Mouse (Mus musculus): Measurements from ENCODE around the gene Bmp7. TPM values are rescaled to one million over a fixed set of nuclear protein-coding genes. Genes with fewer than 3 reads are reported as not detected.

Bmp7 gene
- polyA plus RNA-seq, 1 experiment from 2014 or later, result 14.3 TPM

- no peak overlapping the region for H3K27ac ChIP-seq
- H3K27me3 ChIP-seq (replicated peaks), result no peaks in the 10 kb centered on the region
- 86% methylated on average over 5 of the region's 5 CpGs for WGBS
- H3K9ac ChIP-seq, result no peak overlapping the region
- no peaks in the 10 kb centered on the region for H3K36me3 ChIP-seq (replicated peaks)
- H3K9me3 ChIP-seq, result no peaks in the 10 kb centered on the region
- H3K4me2 ChIP-seq, result no peak overlapping the region
- H3K4me1 ChIP-seq, result no peaks in the 10 kb centered on the region
- H3K4me3 ChIP-seq, result no peak overlapping the region
- no peak for ATAC-seq (replicated peaks)
Measured at GRCm38 (mm10) chr2:172966480-172966879, 26.4 kb upstream of the Bmp7 start.

- WGBS, result 52% methylated on average over 11 of the region's 11 CpGs
- no peak overlapping the region for H3K9ac ChIP-seq
- no peaks in the 10 kb centered on the region for H3K27me3 ChIP-seq (replicated peaks)
- H3K27ac ChIP-seq, result no peak overlapping the region
- H3K4me1 ChIP-seq, result no peaks in the 10 kb centered on the region
- no peaks in the 10 kb centered on the region for H3K9me3 ChIP-seq
- no peaks in the 10 kb centered on the region for H3K36me3 ChIP-seq (replicated peaks)
- no peak overlapping the region for H3K4me2 ChIP-seq
- ATAC-seq (replicated peaks), result no peak
- H3K4me3 ChIP-seq, result no peak overlapping the region
Measured at GRCm38 (mm10) chr2:172965249-172965648, 25.1 kb upstream of the Bmp7 start.

- Histone ChIP-seq H3K9me3 (no peaks in the 10 kb centered on the region), H3K27ac (no peak overlapping the region), H3K4me3 (no peak overlapping the region), H3K9ac (no peak overlapping the region), H3K36me3 (replicated peaks) (no peaks in the 10 kb centered on the region), H3K27me3 (replicated peaks) (no peaks in the 10 kb centered on the region), H3K4me1 (no peaks in the 10 kb centered on the region), H3K4me2 (no peak overlapping the region)
- no peak for ATAC-seq (replicated peaks)
- WGBS, result 27% methylated on average over 6 of the region's 6 CpGs
Measured at GRCm38 (mm10) chr2:172961211-172961610, 21.1 kb upstream of the Bmp7 start.

GRCm38 (mm10) chr2:172960350-172960749, 20.2 kb upstream of the Bmp7 start:
- no peak overlapping the region for H3K27ac ChIP-seq
- H3K4me1 ChIP-seq, result no peaks in the 10 kb centered on the region
- ATAC-seq (replicated peaks), result no peak
- H3K4me2 ChIP-seq, result no peak overlapping the region
- no peaks in the 10 kb centered on the region for H3K36me3 ChIP-seq (replicated peaks)
- no peak overlapping the region for H3K4me3 ChIP-seq
- H3K27me3 ChIP-seq (replicated peaks), result no peaks in the 10 kb centered on the region
- no peaks in the 10 kb centered on the region for H3K9me3 ChIP-seq
- H3K9ac ChIP-seq, result no peak overlapping the region
- 91% methylated on average over 3 of the region's 3 CpGs for WGBS

GRCm38 (mm10) chr2:172959006-172959768, 19.1 kb upstream of the Bmp7 start:
- H3K4me3 ChIP-seq, result no peak overlapping the region
- no peak overlapping the region for H3K4me2 ChIP-seq
- WGBS, result 50% methylated on average over 13 of the region's 13 CpGs
- H3K27me3 ChIP-seq (replicated peaks), result no peaks in the 10 kb centered on the region
- H3K36me3 ChIP-seq (replicated peaks), result no peaks in the 10 kb centered on the region
- no peak for ATAC-seq (replicated peaks)
- H3K9ac ChIP-seq, result no peak overlapping the region
- H3K9me3 ChIP-seq, result no peaks in the 10 kb centered on the region
- H3K4me1 ChIP-seq, result no peaks in the 10 kb centered on the region
- no peak overlapping the region for H3K27ac ChIP-seq

- Histone ChIP-seq H3K4me1 (no peaks in the 10 kb centered on the region), H3K4me3 (no peak overlapping the region), H3K27ac (no peak overlapping the region), H3K4me2 (no peak overlapping the region), H3K9ac (no peak overlapping the region), H3K27me3 (replicated peaks) (no peaks in the 10 kb centered on the region), H3K36me3 (replicated peaks) (no peaks in the 10 kb centered on the region), H3K9me3 (no peaks in the 10 kb centered on the region)
- 3% methylated on average over 5 of the region's 5 CpGs for WGBS
- 0 out of 2 replicates have a peak, but pooled peaks have one; percentile 50 for ATAC-seq (replicated peaks)
Measured at GRCm38 (mm10) chr2:172958579-172958978, 18.5 kb upstream of the Bmp7 start.

GRCm38 (mm10) chr2:172951976-172952375, 11.9 kb upstream of the Bmp7 start:
- WGBS, result 88% methylated on average over 2 of the region's 2 CpGs
- Histone ChIP-seq H3K27me3 (replicated peaks) (0 out of 2 replicates have a peak, but pooled peaks cover 6% of the 10 kb centered on the region), H3K4me2 (no peak overlapping the region), H3K4me1 (peaks cover 8% of the 10 kb centered on the region; the same call in 1 of the 2 replicates), H3K4me3 (no peak overlapping the region), H3K9ac (no peak overlapping the region), H3K36me3 (replicated peaks) (no peaks in the 10 kb centered on the region), H3K27ac (no peak overlapping the region), H3K9me3 (no peaks in the 10 kb centered on the region)
- ATAC-seq (replicated peaks), result no peak

GRCm38 (mm10) chr2:172950722-172951121, 10.6 kb upstream of the Bmp7 start:
- no peak for ATAC-seq (replicated peaks)
- 25% methylated on average over 11 of the region's 11 CpGs for WGBS
- Histone ChIP-seq H3K9ac (no peak overlapping the region), H3K9me3 (no peaks in the 10 kb centered on the region), H3K4me2 (no peak overlapping the region), H3K4me3 (no peak overlapping the region), H3K27ac (no peak overlapping the region), H3K4me1 (peaks cover 8% of the 10 kb centered on the region; the same call in 1 of the 2 replicates), H3K36me3 (replicated peaks) (no peaks in the 10 kb centered on the region), H3K27me3 (replicated peaks) (0 out of 2 replicates have a peak, but pooled peaks cover 9% of the 10 kb centered on the region)

- no peaks in the 10 kb centered on the region for H3K36me3 ChIP-seq (replicated peaks)
- H3K27me3 ChIP-seq (replicated peaks), result 0 out of 2 replicates have a peak, but pooled peaks cover 12% of the 10 kb centered on the region
- no peak overlapping the region for H3K4me2 ChIP-seq
- H3K9ac ChIP-seq, result no peak overlapping the region
- no peak overlapping the region for H3K27ac ChIP-seq
- H3K4me1 ChIP-seq, result peaks cover 8% of the 10 kb centered on the region; the same call in 1 of the 2 replicates
- no peaks in the 10 kb centered on the region for H3K9me3 ChIP-seq
- WGBS, result 60% methylated on average over 9 of the region's 9 CpGs
- H3K4me3 ChIP-seq, result no peak overlapping the region
- ATAC-seq (replicated peaks), result no peak
Measured at GRCm38 (mm10) chr2:172950119-172950676, 10.1 kb upstream of the Bmp7 start.

GRCm38 (mm10) chr2:172949051-172949450, 8.9 kb upstream of the Bmp7 start:
- Histone ChIP-seq H3K9me3 (no peaks in the 10 kb centered on the region), H3K36me3 (replicated peaks) (no peaks in the 10 kb centered on the region), H3K4me2 (no peak overlapping the region), H3K4me3 (no peak overlapping the region), H3K27me3 (replicated peaks) (peaks cover 23% of the 10 kb centered on the region; the same call in 1 of the 2 replicates), H3K9ac (no peak overlapping the region), H3K4me1 (peaks cover 8% of the 10 kb centered on the region; the same call in 1 of the 2 replicates), H3K27ac (no peak overlapping the region)
- 49% methylated on average over 5 of the region's 5 CpGs for WGBS
- no peak for ATAC-seq (replicated peaks)

- H3K4me1 ChIP-seq, result peaks cover 34% of the 10 kb centered on the region
- WGBS, result under 1% methylated on average over 13 of the region's 13 CpGs
- no peaks in the 10 kb centered on the region for H3K9me3 ChIP-seq
- H3K27me3 ChIP-seq (replicated peaks), result peaks cover 92% of the 10 kb centered on the region
- H3K4me2 ChIP-seq, result peak overlapping the region; percentile 81
- no peaks in the 10 kb centered on the region for H3K36me3 ChIP-seq (replicated peaks)
- peak overlapping the region; percentile 41 for H3K4me3 ChIP-seq
- H3K9ac ChIP-seq, result no peak overlapping the region
- no peak overlapping the region for H3K27ac ChIP-seq
- ATAC-seq (replicated peaks), result 0 out of 2 replicates have a peak, but pooled peaks have one; percentile 18
Measured at GRCm38 (mm10) chr2:172940799-172941163, 660 bp upstream of the Bmp7 start.

- peak overlapping the region; percentile 41 for H3K4me3 ChIP-seq
- no peaks in the 10 kb centered on the region for H3K9me3 ChIP-seq
- no peak overlapping the region for H3K27ac ChIP-seq
- peak overlapping the region; percentile 81 for H3K4me2 ChIP-seq
- peak overlapping the region; percentile 26 for H3K9ac ChIP-seq
- peaks cover 45% of the 10 kb centered on the region for H3K4me1 ChIP-seq
- ATAC-seq (replicated peaks), result no peak
- under 1% methylated on average over 26 of the region's 26 CpGs for WGBS
- peaks cover 91% of the 10 kb centered on the region for H3K27me3 ChIP-seq (replicated peaks)
- H3K36me3 ChIP-seq (replicated peaks), result no peaks in the 10 kb centered on the region
Measured at GRCm38 (mm10) chr2:172939639-172940002, 500 bp downstream of the Bmp7 start.
